Mouse (Mus musculus): ENCODE results near the gene Parp3.

GRCm38 (mm10) chr9:106470991-106471750 is 5.6 kb downstream of the Parp3 start:
- TF ChIP-seq CTCF (IDR thresholded peaks at IDR 0.05; ENCODE audit: low read depth) (no peak), EP300 (IDR thresholded peaks at IDR 0.05; ENCODE audit: low read depth) (no peak)
